Mouse (Mus musculus): ENCODE data around the gene Aes.

Aes gene

GRCm38 (mm10) chr10:81545161-81545747, 14.0 kb upstream of the Aes start, which contains the start of gene Gna11:
Gene Gna11, minus strand, starts transcription at chr10:81545190.
- DNase-seq, result peak; percentile 100

GRCm38 (mm10) chr10:81546332-81546731, 13.0 kb upstream of the Aes start:
- no peak for DNase-seq

GRCm38 (mm10) chr10:81546788-81547571, 12.3 kb upstream of the Aes start:
- no peak for DNase-seq

GRCm38 (mm10) chr10:81548944-81549343, 10.3 kb upstream of the Aes start:
- DNase-seq, result no peak

GRCm38 (mm10) chr10:81550257-81550656, 9.0 kb upstream of the Aes start:
- no peak for DNase-seq

GRCm38 (mm10) chr10:81551597-81552102, 7.6 kb upstream of the Aes start:
- peak; percentile 78 for DNase-seq

GRCm38 (mm10) chr10:81553232-81553631, 6.1 kb upstream of the Aes start:
- no peak for DNase-seq

GRCm38 (mm10) chr10:81553807-81554755, 5.2 kb upstream of the Aes start:
- DNase-seq, result no peak

GRCm38 (mm10) chr10:81556282-81556681, 3.0 kb upstream of the Aes start:
- DNase-seq, result no peak

- DNase-seq, result no peak
Observed at GRCm38 (mm10) chr10:81557491-81557890, 1.8 kb upstream of the Aes start.

GRCm38 (mm10) chr10:81559627-81560539, 595 bp downstream of the Aes start:
- DNase-seq, result peak; percentile 67

GRCm38 (mm10) chr10:81560719-81561459, 1.6 kb downstream of the Aes start:
- DNase-seq, result no peak

- DNase-seq, result no peak
Observed at GRCm38 (mm10) chr10:81562411-81562810, 3.1 kb downstream of the Aes start.

GRCm38 (mm10) chr10:81563481-81563880, 4.2 kb downstream of the Aes start:
- DNase-seq, result no peak

GRCm38 (mm10) chr10:81564216-81564615, 4.9 kb downstream of the Aes start:
- no peak for DNase-seq

- peak; percentile 76 for DNase-seq
Observed at GRCm38 (mm10) chr10:81564734-81565133, 5.4 kb downstream of the Aes start.

- DNase-seq, result no peak
Observed at GRCm38 (mm10) chr10:81565257-81566228, 6.3 kb downstream of the Aes start.

- no peak for DNase-seq
Observed at GRCm38 (mm10) chr10:81568381-81569191, 9.3 kb downstream of the Aes start.

All from cerebellum, adult 8-10 months (tissue).